Mouse (Mus musculus) heart, postnatal 4 days (tissue): ENCODE measurements around the gene Gadd45a. TPM values are rescaled to one million over a fixed set of nuclear protein-coding genes. Genes with fewer than 3 reads are reported as not detected.
"Not testable (repeated sequence)": the region's sequence is repeated elsewhere in the genome, so short reads cannot be mapped to it uniquely, and the experiment has no call there.

ENCODE experiments used
- DNase-seq: peaks from one replicate; pipeline ENCODE4 v3.0.0; 2021
- total RNA-seq, 2 experiments: library from RNA; stranded (reverse); gene quantifications; 2 replicates each; pipeline ENCODE4 v1.2.3; 2021

Gene Gadd45a
- total RNA-seq, 2 experiments from 2014 or later = 7.2 to 8.7 TPM

GRCm38 (mm10) chr6:67048052-67048691 is 10.9 kb upstream of the Gadd45a start:
- DNase-seq = no peak

- DNase-seq = no peak
These were observed 9.7 kb upstream of the Gadd45a start for GRCm38 (mm10) chr6:67046937-67047336.

GRCm38 (mm10) chr6:67045424-67045823 is 8.2 kb upstream of the Gadd45a start:
- DNase-seq = no peak

GRCm38 (mm10) chr6:67040904-67041410 is 3.7 kb upstream of the Gadd45a start:
- DNase-seq = no peak

- DNase-seq = no peak
These were observed 1.7 kb upstream of the Gadd45a start for GRCm38 (mm10) chr6:67038964-67039363.

GRCm38 (mm10) chr6:67036356-67036811 is 873 bp downstream of the Gadd45a start:
- DNase-seq = peak; percentile 85

- DNase-seq = no peak
These were observed 1.6 kb downstream of the Gadd45a start for GRCm38 (mm10) chr6:67035388-67036299.

- no peak for DNase-seq
These were observed 2.7 kb downstream of the Gadd45a start for GRCm38 (mm10) chr6:67034331-67035130.

GRCm38 (mm10) chr6:67033604-67034003 is 3.7 kb downstream of the Gadd45a start:
- DNase-seq = no peak

- DNase-seq = not testable (repeated sequence)
These were observed 4.3 kb downstream of the Gadd45a start for GRCm38 (mm10) chr6:67032972-67033371.

GRCm38 (mm10) chr6:67032551-67032950 is 4.7 kb downstream of the Gadd45a start:
- DNase-seq = not testable (repeated sequence)

- DNase-seq = no peak
These were observed 6.4 kb downstream of the Gadd45a start for GRCm38 (mm10) chr6:67030846-67031245.

GRCm38 (mm10) chr6:67030416-67030815 is 6.8 kb downstream of the Gadd45a start:
- DNase-seq = no peak

- DNase-seq = no peak
These were observed 7.3 kb downstream of the Gadd45a start for GRCm38 (mm10) chr6:67029987-67030386.

GRCm38 (mm10) chr6:67029312-67029950 is 7.8 kb downstream of the Gadd45a start:
- no peak for DNase-seq

GRCm38 (mm10) chr6:67027438-67028142 is 9.7 kb downstream of the Gadd45a start:
- no peak for DNase-seq

- no peak for DNase-seq
These were observed 10.6 kb downstream of the Gadd45a start for GRCm38 (mm10) chr6:67026661-67027060.

GRCm38 (mm10) chr6:67023729-67024128 is 13.5 kb downstream of the Gadd45a start:
- DNase-seq = no peak

- no peak for DNase-seq
These were observed 15.9 kb downstream of the Gadd45a start for GRCm38 (mm10) chr6:67021308-67021707.

- not testable (repeated sequence) for DNase-seq
These were observed 18.3 kb downstream of the Gadd45a start for GRCm38 (mm10) chr6:67019001-67019400.

- no peak for DNase-seq
These were observed 18.9 kb downstream of the Gadd45a start for GRCm38 (mm10) chr6:67018365-67018764.
